Mouse (Mus musculus) left cerebral cortex, adult 11 months (tissue): Measurements from ENCODE around the gene Plvap.

ENCODE experiments used
- DNase-seq: peaks from one replicate; pipeline ENCODE4 v3.0.0; 2022; ENCODE audit warnings: low spot score

Gene Plvap

DNA sequence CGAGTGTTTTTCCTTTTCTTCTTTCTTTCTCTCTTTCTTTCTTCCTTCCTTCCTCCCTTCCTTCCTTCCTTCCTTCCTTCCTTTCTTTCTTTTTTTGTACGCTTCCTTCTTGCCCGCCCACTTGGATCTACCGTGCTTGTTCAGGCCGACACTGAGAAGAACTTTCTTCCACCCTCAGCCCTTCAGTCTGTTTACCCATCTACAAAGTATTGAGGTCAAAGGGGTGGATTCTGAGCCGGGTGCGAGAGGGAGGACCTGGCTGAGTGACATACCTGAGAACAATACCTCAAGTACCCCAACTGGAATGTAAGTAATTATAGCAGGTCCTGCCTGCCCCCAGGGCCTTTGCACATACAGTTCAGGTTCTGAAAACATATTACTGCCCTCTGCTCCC is 25.4 kb downstream of the Plvap start:
- no peak for DNase-seq

DNA sequence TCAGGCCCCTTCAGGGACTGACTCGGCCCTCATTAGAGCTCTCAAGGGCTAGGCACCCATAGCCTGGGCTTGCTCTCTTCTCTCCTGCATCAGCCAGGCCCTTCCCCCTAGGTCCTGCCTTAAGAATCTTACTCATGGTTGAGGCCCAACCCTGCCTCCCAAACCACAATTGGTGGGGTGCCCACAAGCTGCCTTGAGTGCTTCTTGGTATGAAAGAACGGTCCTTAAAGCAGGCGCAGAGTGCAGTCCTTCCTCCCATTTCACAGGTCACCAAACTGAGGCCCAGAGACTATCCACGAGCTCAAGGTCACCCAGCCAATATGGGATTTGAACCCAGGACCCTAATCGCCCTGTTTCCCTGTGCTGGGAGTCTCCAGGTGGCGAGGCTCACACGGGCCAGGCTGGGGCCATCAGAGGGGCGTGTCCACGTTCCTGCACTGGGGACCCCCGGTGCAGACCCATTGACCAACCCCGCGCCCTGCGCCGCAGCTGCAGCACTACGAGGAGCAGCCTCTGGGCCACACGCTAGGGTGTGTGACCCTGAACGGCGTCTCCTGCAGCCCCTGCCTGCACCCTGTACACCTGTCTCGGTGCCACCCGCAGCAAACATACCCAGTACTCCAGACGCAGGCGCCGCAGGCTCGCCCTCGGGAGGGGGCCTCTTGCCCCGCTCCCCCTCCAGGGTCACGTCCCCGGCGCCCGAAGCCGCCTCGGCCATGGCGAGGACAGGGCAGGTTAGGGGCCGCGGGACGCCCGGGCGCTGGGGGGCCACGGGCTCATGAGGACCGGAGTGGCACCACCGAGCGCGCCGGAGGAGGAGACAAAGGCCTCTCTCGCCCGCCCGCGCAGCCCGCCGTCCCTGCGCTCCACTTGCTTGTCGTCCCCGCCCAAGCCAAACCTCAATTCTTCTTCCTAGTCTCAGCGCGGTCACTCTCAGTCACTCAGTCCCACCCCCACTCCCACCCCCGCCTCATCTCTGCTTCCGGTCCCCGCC is 26.1 kb downstream of the Plvap start, which contains the start of gene Ano8:
Ano8 (minus strand) TSS at position 822 of the 994 bp plus-strand sequence.
- peak; percentile 81 for DNase-seq

DNA sequence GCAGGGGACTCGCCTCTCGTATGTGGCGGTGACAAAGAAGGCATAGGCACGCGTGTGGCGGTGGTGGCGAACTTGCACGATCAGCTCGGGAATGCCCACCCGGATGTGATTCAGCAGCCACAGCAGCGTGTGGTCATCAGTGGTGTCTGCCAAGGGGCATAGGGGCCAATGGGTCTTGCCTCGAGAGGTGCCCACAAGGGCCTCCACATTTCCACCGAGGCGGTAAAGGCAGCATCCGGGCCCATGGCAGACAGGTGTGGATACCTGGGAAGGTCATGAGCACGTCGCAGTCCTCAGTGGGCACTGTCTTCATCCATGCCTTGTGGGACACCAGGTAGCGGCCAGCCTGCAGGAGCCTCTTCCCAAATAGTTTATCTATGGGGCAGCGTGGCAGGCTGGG is 26.8 kb downstream of the Plvap start:
- no peak for DNase-seq

DNA sequence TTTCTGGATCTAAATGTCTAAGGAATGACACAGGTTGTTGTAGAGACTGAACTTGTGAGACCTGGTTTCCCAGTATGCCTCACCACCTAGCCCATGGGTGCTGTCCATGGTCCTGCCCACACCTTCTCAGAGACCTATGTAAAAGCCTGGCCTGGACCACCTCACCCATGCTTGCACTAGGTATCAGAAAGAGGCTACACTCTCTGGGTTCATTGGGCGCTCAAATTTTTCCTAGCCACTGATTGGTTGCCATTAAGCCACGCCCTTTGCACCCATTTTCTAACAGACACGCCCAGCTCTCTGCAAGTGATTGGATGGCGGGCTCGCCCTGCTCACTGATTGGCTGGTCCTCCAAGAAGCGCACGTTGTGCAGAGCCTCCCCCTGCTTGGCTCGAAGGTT is 27.6 kb downstream of the Plvap start:
- no peak for DNase-seq

DNA sequence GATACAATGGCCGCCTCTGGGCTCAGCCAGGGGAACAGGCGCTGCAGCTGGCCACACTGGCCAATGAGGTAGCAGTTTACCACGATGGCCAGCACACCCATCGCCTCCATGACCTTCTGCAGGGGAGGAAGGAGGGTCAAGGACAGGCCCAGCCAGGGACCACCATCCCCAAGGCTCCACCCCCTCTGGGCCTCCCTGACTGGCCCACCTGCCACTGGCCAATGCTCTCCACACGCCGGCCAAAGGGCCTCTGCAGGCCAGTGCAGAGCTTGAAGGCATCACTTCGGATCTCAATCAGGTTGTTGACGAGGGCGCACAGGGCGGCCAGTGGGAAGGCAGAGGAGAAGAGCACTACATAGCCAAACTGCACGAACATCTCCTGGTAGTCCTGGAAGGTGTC is 32.6 kb downstream of the Plvap start:
- DNase-seq: no peak

DNA sequence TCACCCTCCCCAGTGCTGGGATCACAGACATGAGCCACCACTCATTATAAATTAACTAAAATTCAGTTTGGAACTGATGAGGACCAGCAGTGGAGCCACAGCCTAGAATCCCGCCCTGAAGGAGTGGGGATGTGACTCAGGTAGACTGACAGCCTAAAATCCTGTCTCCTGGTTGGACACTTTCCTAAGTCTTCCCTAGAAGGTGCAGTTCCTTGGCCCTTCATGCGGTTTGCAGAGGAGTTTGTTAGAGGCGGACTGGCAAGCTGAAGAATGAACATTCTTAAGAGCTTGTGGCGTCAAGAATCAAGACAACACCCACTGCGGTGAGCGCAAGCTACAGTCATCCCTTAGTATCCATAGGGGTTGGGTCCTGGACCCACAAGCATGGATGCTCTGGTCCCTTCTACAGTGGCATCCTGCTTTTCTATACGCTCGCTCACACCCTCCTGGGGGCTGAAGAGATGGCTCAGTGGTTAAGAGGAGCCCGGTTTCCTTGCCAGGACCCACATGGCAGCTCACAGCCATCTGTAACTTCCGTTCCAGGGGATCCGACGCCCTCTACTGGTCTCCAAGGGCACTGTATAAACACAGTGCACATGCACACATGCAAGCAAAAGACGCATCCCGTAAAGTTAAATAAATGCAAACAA is 34.2 kb downstream of the Plvap start:
- DNase-seq: no peak

DNA sequence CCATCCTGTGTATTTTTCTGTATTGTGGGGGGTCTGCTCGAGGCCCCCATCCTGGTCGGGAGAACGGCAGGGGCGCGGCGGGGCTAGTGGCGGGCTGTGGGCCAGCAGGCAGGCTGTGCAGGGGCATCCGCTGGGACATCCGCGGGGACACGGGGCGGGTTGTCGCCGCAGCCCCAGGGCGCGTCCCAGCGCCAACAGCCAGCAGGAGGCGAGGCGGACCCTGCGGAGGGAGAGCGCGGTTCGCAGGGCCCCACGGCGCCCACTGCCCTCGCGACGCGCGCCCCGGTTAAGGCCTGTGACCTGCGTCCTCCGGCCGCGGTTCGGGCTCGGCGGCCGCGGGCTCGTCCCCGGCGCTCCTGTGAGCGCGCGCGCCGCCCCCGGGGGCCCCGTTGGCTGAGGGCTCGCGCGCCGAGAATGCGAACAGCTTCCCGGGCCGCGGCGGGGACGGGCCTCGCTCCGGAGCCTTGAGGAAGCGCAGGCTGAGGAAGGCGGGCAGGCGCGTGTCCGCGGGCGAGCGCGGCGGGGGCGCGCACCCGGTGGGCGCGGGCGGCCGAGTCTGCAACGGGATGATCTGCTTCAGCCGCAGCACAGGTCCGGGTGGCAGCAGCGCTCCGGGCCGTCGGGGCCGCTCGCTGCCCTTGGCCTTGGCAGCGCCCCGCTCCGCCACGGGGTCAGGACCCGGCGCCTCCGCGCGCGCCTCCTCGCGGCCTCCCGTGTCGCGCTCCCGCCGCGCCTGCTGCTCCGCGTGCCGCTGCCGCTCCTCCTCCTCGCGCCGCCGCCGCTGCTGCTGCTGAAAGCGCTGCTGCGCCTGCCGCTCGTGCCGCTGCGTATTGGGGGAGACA is 35.2 kb downstream of the Plvap start:
- peak; percentile 74 for DNase-seq

DNA sequence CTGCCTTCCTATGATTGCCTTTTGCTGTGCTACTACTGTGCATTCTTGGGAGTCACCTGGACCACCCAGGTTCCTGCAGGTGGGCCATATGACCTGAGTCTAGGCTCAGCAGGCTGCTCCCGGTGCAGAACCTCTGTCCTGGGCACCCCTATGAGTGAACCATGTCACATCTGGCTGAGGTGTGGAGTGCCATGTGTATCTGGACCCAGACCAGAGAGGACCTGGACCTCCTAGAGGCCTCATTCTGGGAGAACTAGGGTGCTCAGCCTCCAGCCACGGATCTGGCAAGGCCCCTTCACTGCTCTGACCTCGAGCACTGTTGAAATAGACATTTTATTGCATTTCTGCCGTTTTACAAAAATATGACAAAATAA is 35.9 kb downstream of the Plvap start:
- no peak for DNase-seq

DNA sequence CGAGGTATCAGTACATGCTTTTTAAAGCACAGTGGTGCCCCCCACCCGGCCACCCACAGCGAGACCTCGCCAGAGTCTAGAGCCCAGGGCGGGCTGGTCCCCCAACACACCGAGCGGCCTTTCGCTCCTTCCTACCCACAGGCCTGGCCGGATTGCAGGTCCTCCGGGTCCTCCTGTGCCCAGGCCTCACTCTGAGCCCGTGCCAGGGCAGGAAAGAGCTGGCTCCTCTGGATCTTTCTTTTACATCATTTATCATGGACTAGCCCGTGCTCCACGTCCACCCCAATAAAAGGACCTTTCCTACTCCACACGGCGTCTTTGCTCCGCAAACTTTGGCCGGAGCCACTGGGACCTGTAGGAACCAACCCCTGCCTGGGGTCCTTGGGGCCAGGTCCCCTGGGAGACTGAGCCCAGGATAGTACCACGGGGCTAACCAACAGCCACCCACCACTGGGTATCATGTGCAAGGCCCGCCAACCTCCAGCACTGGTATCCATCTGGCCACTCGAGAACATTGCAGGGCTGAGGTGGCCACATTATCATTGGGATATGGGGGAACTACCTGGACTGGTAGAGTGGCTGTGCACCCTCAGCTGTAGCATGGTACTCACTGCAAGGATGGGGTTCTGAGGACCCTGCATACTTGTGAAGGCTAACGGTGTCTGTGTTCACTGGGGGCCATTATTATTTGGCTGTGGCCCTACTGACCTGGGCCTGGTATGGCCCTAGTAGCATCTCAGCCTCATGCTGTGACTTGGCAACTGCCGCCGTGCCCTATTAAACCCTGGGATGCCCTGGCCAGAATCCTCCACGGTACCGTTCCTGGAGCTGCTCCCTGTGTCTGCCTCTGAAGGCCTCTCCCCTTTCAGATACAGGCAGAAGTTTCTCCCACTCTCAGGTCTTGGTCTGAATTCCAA is 36.5 kb downstream of the Plvap start:
- no peak for DNase-seq

DNA sequence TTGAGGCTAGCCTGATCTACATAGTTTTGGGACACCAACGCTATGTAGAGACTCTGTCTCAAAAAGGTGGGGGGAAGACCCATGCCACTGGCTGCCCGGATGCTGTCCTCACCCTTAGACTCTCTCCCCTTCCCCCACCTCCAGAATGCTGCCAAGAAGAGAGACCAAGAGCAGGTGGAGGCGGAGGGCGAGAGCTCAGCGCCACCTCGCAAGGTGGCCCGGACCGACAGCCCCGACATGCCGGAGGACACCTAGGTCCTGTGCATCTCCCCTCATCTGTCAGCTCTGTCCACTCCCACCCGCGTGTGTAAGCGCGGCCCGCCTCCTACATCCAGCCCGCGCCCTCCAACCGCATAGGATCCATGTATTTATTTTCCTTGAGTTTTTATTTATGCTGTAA is 37.2 kb downstream of the Plvap start:
- no peak for DNase-seq

DNA sequence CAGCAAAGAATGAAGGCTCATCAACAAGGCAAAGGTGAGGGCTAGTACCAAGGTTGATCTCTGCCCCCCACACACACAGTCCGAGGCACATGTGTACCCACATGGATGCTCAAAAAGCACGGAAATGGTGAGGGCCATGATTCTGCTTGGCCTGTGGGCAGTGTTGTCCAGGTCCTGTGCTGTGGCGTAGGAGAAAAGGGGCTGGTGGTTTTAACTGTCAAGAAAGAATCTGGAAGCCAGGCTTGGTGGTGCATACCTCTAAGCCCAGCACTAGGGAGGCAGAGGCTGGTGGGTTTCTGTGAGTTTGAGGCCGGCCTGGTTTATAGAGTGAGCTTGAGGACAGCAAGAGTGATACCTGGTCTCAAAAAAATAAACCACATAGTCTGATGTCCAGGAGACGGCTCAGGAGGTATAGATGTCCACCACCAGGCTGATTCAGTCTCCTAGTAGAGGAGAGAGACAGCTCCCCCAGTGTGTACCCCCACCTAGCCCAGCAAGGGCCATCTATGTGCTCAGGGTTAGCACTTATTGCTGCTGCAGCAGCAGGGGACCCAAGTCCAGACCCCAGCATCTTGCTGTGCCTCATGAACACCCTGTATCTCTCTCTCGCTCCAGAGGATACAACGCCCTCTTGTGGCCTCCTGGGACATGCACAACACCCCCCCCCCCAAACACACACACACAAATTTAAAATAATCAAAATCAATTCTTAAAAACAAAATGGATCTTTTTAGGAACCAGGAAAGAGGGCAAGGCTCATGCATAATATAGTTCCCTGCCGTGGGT is 38.8 kb downstream of the Plvap start:
- DNase-seq: no peak

DNA sequence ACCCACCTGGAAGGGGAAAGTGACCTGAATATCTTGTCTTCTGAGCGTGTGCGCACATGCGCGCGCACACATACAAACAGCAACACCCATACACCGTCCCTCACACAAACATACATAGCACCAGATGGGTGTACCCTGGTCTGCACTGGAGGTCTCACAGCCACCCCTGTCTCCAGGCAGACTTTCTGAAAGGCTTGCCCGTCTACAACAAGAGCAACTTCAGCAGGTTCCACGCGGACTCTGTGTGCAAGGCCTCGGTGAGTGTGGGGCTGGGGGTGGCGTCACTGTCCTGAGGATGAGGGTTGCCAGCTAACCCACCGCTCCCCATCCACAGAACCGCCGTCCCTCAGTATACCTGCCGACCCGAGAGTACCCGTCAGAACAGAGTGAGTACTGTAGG is 39.7 kb downstream of the Plvap start:
- no peak for DNase-seq

DNA sequence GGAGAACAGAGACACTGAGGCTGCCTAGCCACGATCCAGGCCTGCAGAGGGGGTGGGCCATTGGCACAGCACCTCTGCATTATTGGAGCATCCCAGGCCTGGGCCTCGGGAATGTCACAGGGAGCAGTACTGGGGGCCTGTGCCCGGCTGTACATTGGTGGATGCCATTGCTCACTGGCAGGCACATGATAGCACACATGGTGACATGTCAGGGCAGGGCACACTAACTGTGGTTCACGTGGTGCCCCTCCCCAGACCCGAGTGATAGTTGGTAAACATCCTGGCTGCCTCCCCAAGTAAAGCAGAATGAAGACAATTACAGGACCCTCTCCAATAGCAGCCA is 40.7 kb downstream of the Plvap start:
- DNase-seq: no peak

DNA sequence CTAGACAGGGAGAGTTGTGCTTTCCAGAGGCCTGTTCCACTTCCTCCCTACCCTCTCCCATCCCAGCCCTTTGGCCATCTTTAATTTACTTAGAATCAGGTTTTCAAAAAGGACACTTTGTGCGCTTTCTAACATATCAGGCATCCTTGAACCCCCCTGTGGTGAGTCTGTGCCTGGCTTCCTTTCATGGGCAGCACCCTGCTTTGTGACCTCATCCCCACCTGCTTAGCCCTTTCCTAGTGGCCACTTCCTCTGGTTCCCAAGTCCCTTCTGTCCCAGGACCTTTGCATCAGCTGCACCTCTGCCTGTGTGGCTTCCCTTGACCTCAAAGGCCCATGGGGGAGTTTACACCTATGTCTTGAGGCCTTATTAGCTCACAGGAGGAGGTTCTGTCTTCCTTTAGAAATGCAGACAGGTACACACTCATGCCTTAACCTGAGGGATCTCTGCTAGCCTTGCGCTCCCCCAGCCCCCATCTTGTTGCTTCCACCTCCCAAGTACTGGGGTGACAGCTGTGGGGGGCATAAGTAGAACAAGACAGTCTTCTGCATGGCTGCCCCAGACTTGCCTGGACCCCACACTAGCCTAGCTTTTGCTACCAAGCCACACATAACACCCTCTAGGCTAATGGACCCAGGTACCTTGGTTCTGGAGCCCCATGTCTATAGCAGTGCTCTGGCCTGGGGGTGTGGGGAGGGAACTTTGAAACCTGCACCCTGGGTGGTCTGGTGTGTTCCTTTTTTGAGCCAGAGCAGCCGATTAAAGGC is 41.2 kb downstream of the Plvap start:
- no peak for DNase-seq

DNA sequence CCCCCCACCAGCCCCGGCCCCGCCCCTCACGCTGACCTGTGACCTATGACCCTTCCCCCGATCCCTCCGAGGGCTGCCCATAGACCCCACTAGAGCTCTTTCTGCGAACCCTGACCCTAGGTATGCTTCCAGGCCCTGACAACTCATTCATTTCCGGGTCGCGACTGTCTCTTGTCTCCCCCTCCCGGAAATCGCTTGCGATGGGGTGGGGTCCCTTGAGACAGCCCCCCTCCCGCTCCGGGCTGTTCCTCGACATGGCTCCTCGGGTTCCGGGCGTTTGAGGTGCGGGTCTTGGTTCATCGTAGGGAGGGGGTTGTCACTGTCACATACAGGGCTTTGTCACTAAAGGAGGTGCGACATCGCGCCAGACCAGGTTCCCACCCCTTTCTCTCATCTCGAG is 42.1 kb downstream of the Plvap start:
- no peak for DNase-seq

DNA sequence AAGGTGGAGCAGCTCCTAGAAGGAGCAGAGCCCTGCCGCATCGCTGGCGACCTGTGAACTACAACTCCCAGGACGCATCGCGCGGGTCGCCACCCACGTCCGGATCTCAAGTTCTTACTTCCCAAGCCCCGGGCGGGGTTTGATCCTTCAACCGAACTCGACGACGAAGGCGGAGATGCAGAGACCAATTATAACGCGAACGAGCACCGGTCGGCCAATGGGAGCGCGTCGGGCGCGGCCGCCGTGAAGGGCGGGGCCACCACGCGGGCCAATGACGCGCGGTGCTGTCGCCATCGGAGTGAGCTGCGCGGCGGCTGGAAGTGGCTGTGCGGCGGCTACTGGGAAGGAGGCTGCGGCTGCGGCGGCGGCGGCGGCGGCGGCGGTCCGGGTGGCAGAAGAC is 42.6 kb downstream of the Plvap start, which contains the start of gene Dda1:
Dda1 (plus strand) TSS at position 284 of the 400 bp plus-strand sequence.
- peak; percentile 99 for DNase-seq

DNA sequence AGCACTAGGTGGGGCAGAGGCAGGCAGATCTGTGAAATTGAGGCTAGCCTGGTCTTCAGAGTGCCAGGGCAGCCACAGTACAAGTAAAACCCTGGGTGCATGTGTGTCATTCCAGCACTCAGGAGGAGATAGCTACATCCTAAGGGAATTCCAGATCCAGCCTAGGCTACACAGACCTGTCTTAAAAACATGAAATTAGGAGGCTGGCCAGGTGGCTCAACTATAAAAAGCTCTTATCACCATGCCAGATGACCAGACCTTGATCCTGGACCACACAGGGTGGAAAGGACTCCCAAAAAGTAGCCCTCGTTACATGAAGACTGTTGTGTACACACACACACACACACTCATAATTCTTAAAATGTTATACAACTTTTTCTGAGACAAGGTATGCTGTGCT is 43.6 kb downstream of the Plvap start:
- no peak for DNase-seq

DNA sequence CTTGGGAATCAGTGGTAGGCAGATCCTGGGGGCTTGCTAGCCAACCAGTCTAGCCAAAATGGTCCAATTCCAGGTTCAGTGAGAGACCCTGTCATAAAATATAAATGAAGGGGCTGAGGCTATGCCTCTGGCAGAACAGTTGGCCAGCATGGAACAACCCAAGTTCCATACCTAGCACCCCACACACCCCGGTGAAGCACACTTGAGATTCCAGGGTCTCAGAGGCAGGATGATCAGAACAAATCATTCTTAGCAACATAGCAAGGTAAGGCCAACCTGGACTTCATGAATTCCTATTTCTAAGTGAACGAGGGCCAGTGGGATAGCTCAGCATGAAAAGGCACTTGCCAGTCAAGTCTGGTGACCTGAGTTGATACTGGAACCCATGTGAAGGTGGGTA is 44.4 kb downstream of the Plvap start:
- DNase-seq: no peak

DNA sequence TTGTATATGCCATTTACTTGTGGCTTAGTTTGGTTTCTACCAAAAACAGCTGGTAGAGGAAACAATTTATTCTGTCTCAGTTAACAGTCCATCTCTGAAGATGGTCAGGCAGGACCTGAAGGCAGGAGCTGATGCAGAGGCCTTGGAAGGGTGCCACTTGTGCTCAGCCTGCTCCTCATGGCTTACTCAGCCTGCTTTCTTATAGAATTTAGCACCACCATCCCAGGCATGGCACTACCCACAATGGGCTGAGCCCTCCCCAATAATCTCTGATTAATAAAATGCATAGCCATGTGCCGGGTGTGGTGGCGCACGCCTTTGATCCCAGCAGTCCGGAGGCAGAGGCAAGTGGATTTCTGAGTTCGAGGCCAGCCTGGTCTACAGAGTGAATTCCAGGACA is 45.4 kb downstream of the Plvap start:
- no peak for DNase-seq

DNA sequence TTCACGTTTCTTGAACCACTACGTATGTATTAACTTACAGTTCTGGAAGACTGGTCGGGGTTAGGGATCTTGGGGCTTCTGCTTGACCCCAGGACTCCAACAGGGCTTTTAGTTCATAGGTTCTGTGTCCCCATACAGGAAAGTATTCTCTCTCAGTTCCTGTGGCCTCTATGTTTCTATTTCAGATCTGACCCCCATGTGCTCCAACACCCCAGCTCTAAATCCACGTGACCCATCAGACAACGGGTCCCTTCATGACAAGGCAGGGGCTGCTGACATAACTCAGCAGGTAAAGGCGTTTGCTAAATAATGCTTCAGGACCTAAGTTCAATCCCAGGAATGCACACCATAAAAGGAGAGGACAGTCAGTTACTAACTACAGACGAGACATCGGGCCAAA is 45.8 kb downstream of the Plvap start:
- no peak for DNase-seq
